Mouse (Mus musculus) urinary bladder, postnatal 10 days (tissue): ENCODE data around the gene Esam.

Experiments
- DNase-seq: peaks from one replicate; pipeline ENCODE4 v3.0.0; 2022; ENCODE audit warnings: low spot score

Esam gene

GRCm38 (mm10) chr9:37556366-37556765 is 28.5 kb downstream of the Esam start:
- DNase-seq = no peak

GRCm38 (mm10) chr9:37560617-37561016 is 32.7 kb downstream of the Esam start:
- no peak for DNase-seq

DNA sequence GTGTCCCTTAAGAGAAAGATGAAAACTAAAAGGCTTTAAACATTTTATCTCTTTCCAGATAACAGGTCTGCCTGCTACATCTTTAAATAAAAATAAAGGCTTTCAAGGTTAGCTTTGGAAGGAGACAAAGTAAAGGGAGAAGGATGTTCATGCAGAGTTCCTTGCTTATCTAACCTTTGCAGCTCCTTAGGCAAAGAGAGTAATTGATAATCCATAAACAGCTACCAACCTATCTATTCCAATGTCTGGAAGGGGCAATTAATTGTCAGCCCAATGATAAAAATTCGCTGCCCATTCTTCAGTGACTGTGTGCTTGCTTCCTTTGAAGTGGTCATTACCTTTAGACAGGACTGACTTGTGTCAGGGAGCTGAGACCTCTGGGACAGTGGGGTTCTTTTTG is 35.9 kb downstream of the Esam start:
- DNase-seq = no peak

GRCm38 (mm10) chr9:37567019-37567418 is 39.1 kb downstream of the Esam start:
- no peak for DNase-seq

GRCm38 (mm10) chr9:37567454-37567853 is 39.6 kb downstream of the Esam start:
- no peak for DNase-seq

DNA sequence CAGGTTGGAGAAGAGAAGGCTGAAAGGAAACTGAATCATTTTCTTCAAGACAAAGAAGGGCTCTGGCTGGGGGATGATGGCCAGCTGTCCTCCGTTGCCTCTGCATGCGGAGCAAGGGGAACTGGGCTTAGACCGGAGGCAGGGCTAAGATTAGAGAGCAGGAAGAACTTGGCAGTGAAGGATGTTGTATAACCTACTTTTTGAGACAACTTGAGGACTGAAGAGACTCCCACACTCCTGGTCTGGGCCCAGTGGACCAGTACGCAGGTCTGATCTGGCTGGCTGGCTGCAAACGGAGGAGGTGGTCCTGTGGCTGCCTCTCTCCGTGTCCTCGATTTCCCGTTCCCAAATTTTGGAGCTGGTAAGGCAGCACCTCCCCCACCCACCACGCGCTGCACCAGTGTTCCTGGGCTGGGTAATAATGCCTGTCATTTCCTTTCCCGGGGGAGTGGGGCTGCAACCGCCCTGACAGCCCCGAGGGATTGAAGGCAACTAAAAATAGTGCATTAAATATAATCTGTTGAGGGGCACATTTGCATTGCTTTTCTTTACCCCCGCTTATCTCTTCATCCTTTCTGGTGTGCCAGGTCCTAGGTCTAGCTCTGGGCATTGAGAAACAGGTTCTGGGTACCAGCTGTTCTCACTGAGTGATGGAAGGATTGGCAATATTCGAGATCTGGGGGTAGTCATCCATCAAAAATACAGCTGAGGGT is 40.2 kb downstream of the Esam start:
- DNase-seq = no peak

DNA sequence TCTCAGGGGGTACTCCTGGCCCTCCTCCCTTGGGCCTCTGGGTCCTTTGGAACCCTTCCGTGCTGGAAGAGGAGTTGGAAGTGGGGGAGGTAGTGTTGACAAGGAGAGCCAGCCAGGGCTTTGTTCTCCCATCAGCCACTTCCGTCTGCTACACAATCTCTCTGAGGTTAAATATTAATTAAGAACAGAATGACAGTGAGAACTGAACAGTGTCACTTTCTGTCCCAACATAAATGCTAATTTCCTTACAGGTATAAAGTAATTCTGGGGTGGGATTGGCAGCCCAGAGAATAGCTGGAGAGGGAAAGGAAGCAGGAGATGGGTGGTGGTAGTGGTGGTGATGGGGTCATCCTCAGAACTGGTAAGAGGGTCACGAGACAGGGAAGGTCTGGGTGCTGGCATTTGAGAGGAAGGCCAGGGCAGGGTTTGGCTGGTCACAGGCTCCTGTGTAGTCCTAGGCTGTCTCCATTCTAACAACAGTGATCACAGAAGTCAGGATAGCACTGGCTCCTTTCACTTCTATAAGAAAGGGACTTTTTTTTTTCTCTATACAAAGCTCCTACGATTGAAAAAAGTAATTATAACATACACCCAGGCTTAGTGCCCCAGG is 40.8 kb downstream of the Esam start:
- no peak for DNase-seq

DNA sequence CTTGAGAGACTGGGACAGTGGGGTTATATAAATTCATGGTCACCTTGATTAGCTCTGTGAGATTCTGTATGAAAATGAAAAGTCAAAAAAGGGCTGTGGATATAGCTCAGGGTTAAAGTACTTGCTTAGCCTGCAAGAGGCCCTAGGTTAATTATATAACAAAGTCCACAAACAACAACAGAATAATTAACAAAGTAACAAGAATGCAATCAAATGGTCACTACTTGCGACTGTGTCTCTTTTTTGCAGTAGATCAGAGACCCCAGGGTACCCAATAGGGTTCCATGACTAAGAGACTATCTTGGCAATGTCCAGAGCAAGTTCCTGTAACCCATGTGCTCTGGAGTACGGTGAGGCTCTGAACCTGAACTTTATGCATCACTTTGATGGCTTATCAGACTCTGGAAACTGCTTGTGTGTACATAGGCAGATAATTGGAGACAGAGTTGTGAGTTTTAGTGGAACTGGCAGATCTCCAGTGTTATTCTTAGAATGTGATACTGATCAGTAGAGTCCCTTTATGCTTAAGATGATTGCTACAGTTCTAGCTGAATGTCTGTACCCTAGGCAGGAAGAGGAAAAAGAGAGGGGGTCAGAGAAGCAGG is 41.5 kb downstream of the Esam start:
- no peak for DNase-seq

- DNase-seq = no peak
Measured at GRCm38 (mm10) chr9:37572204-37572876, 44.5 kb downstream of the Esam start.

DNA sequence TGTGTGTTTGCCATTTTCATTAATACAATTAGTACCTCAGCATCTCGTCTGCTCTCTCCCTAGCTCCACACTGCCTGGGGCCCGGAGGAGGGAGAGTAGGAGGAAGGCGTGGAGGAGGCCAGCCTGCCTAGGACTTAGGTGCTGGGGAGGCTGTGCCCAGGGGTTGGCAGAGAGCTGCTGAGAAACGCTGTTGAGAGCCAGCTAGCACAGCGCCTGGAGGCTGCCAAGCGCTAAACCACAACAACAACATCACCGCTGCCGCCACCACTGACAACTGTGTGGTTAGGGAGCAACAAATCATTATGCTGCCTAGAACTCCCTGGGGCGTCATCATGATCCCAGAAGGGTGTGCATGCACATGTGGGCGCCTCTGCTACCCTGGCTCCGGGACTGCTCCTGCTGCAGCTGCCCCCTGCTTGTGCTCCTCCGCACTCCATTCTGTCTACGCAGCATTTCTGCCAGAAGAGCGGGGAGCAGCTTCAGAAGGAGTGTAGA is 48.6 kb downstream of the Esam start:
- no peak for DNase-seq

- no peak for DNase-seq
Measured at GRCm38 (mm10) chr9:37583594-37583993, 55.7 kb downstream of the Esam start.

DNA sequence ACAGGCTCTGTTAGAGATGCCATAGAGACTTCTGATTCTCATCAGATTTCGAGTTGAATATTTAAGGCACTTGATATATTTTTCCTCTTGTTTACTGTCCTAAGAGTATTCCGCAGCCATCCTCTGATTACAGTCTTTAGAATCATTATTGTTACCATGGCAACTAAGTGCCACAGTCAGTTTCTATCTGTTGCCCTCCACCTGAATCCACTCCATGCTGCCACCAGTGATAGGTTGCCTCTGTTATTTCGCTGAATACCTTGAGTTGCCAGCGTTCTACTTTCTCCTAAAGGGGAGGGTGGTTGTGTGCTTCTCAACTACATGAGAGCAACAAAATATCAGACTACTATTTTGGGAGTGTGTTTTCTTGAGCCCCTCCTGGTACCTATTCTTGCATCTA is 58.8 kb downstream of the Esam start:
- DNase-seq = no peak
